Mouse (Mus musculus): ENCODE measurements around the gene Sephs1. TPM values are rescaled to one million over a fixed set of nuclear protein-coding genes. Genes with fewer than 3 reads are reported as not detected.
"Not testable (repeated sequence)": the region's sequence is repeated elsewhere in the genome, so short reads cannot be mapped to it uniquely, and the experiment has no call there.

The Sephs1 gene
- polyA plus RNA-seq, 1 experiment from 2014 or later: 103 TPM

GRCm38 (mm10) chr2:4949691-4950090 lies 68.3 kb downstream of the Sephs1 start:
- not testable (repeated sequence) for H3K27ac ChIP-seq, H3K36me3 ChIP-seq
- WGBS: 94% methylated on average over 8 of the region's 8 CpGs

GRCm38 (mm10) chr2:4950986-4951385 lies 69.6 kb downstream of the Sephs1 start:
- Histone ChIP-seq H3K27ac (no peak overlapping the region), H3K4me2 (replicated peaks) (no peak overlapping the region), H3K27me3 (replicated peaks) (no peaks in the 10 kb centered on the region), H3K4me1 (no peaks in the 10 kb centered on the region), H3K36me3 (no peaks in the 10 kb centered on the region), H3K9me3 (no peaks in the 10 kb centered on the region), H3K9ac (no peak overlapping the region), H3K4me3 (no peak overlapping the region)
- no peak for ATAC-seq (ENCODE audit: low FRiP score, low read depth)
- 95% methylated on average over 2 of the region's 2 CpGs for WGBS

More at GRCm38 (mm10) chr2:4949691-4950090, 68.3 kb downstream of the Sephs1 start:
- not testable (repeated sequence) for H3K4me3 ChIP-seq; H3K9me3 ChIP-seq; ATAC-seq (ENCODE audit: low FRiP score, low read depth); H3K9ac ChIP-seq; H3K4me2 ChIP-seq (replicated peaks); H3K4me1 ChIP-seq; H3K27me3 ChIP-seq (replicated peaks)

- Histone ChIP-seq H3K9ac (no peak overlapping the region), H3K9me3 (no peaks in the 10 kb centered on the region), H3K4me1 (no peaks in the 10 kb centered on the region), H3K4me2 (replicated peaks) (no peak overlapping the region), H3K27ac (no peak overlapping the region), H3K4me3 (no peak overlapping the region), H3K27me3 (replicated peaks) (no peaks in the 10 kb centered on the region), H3K36me3 (no peaks in the 10 kb centered on the region)
- no peak for ATAC-seq (ENCODE audit: low FRiP score, low read depth)
- 90% methylated on average over 6 of the region's 6 CpGs for WGBS
Measured at GRCm38 (mm10) chr2:4954216-4954760, 72.9 kb downstream of the Sephs1 start.

GRCm38 (mm10) chr2:4958039-4958438 lies 76.7 kb downstream of the Sephs1 start:
- no peak for ATAC-seq (ENCODE audit: low FRiP score, low read depth)
- H3K9ac ChIP-seq: no peak overlapping the region
- no peak overlapping the region for H3K4me3 ChIP-seq
- H3K4me2 ChIP-seq (replicated peaks): no peak overlapping the region
- H3K27me3 ChIP-seq (replicated peaks): no peaks in the 10 kb centered on the region
- no peaks in the 10 kb centered on the region for H3K9me3 ChIP-seq
- no peak overlapping the region for H3K27ac ChIP-seq
- H3K4me1 ChIP-seq: no peaks in the 10 kb centered on the region
- WGBS: 88% methylated on average over 12 of the region's 12 CpGs
- no peaks in the 10 kb centered on the region for H3K36me3 ChIP-seq

Other genes with a start within 250 kb of the Sephs1 start
- 53.7 and 54.1 TPM in 2 replicates for gene Prpf18, start 229.5 kb upstream of the Sephs1 start, polyA plus RNA-seq (2016; fragmentation: Nextera tagmentation; extraction: Ambion mirVana)
- gene Bend7, start 163.7 kb upstream of the Sephs1 start, polyA plus RNA-seq (2016; fragmentation: Nextera tagmentation; extraction: Ambion mirVana): 7.0 TPM in 2 replicates
- 41.6 and 46.1 TPM in 2 replicates for gene Phyh, start 37.5 kb downstream of the Sephs1 start, polyA plus RNA-seq (2016; fragmentation: Nextera tagmentation; extraction: Ambion mirVana)
- 0.38 TPM in 1 of 2 replicates, not detected in the other for gene Ucma, start 94.6 kb downstream of the Sephs1 start, polyA plus RNA-seq (2016; fragmentation: Nextera tagmentation; extraction: Ambion mirVana)
- gene Mcm10, start 131.2 kb downstream of the Sephs1 start, polyA plus RNA-seq (2016; fragmentation: Nextera tagmentation; extraction: Ambion mirVana): 21.7 and 22.9 TPM in 2 replicates
- 5.2 and 6.1 TPM in 2 replicates for gene Optn, start 182.5 kb downstream of the Sephs1 start, polyA plus RNA-seq (2016; fragmentation: Nextera tagmentation; extraction: Ambion mirVana)